Mouse (Mus musculus): ENCODE results near the gene Gm49403.

GRCm38 (mm10) chr19:8911810-8912209, 28.1 kb downstream of the Gm49403 start:
- TF ChIP-seq CTCF (IDR thresholded peaks at IDR 0.05; ENCODE audit: extremely low read depth, insufficient read depth, insufficient read length, insufficient replicate concordance) (no peak), POLR2A (IDR thresholded peaks at IDR 0.05; ENCODE audit: low read depth, low read length) (no peak)
